Mouse (Mus musculus) embryonic facial prominence, embryonic 13.5 days (tissue): Measurements from ENCODE around the gene Nrbp1. TPM values are rescaled to one million over a fixed set of nuclear protein-coding genes. Genes with fewer than 3 reads are reported as not detected.

Source experiments
- ATAC-seq: fragments of 200-750 bp; cut with Nextera tagmentation; 2 replicates; pipeline ENCODE4 v1.8.0; 2017; ENCODE audit warnings: low read depth; ENCODE audit not compliant: insufficient number of reproducible peaks, insufficient read depth, low FRiP score, low TSS enrichment
- H3K27ac ChIP-seq: fragments of 300-500 bp; sonication (generic); 2 replicates; pipeline ENCODE4 v1.5.1; 2015; ENCODE audit warnings: moderate library complexity, mild to moderate bottlenecking, inconsistent platforms
- H3K27me3 ChIP-seq: fragments of 300-500 bp; sonication (generic); 2 replicates; pipeline ENCODE4 v1.6.1; 2015; ENCODE audit warnings: mild to moderate bottlenecking, inconsistent platforms
- H3K36me3 ChIP-seq: fragments of 300-500 bp; sonication (generic); 2 replicates; pipeline ENCODE4 v1.6.1; 2015; ENCODE audit warnings: mild to moderate bottlenecking, inconsistent platforms
- H3K4me1 ChIP-seq: fragments of 300-500 bp; sonication (generic); 2 replicates; pipeline ENCODE4 v1.6.1; 2015; ENCODE audit warnings: inconsistent platforms
- H3K4me2 ChIP-seq: fragments of 300-500 bp; sonication (generic); 2 replicates; pipeline ENCODE4 v1.6.1; 2015; ENCODE audit warnings: moderate library complexity, mild to moderate bottlenecking, inconsistent platforms
- H3K4me3 ChIP-seq: fragments of 300-500 bp; sonication (generic); 2 replicates; pipeline ENCODE4 v1.5.1; 2015; ENCODE audit warnings: mild to moderate bottlenecking, inconsistent platforms
- H3K9ac ChIP-seq: fragments of 300-500 bp; sonication (generic); 2 replicates; pipeline ENCODE4 v1.6.1; 2015; ENCODE audit warnings: mild to moderate bottlenecking, inconsistent platforms
- H3K9me3 ChIP-seq: fragments of 300-500 bp; sonication (generic); 2 replicates; pipeline ENCODE4 v1.6.1; 2016; ENCODE audit warnings: inconsistent platforms
- WGBS: fragments of 180-500 bp; shearing (Covaris S2); methylation state at CpG from one replicate; pipeline ENCODE4 v1.1.7; 2015; ENCODE audit warnings: mixed read lengths; 5-methylcytosine and 5-hydroxymethylcytosine counted together
- polyA plus RNA-seq: library from polyadenylated mRNA; unstranded; fragments of >200 nt; fragmentation: Nextera tagmentation; extraction: Ambion mirVana; gene quantifications from 2 replicates; pipeline ENCODE4 v1.2.1, GENCODE M21; 2015

Nrbp1 gene
- polyA plus RNA-seq, 1 experiment from 2014 or later = 161 TPM

GRCm38 (mm10) chr5:31252151-31252550 lies 11.5 kb downstream of the Nrbp1 start:
- 59% methylated on average over 10 of the region's 10 CpGs for WGBS
- Histone ChIP-seq H3K36me3 (peaks cover 90% of the 10 kb centered on the region), H3K4me3 (peak overlapping the region; percentile 35), H3K9ac (peak overlapping the region; percentile 67), H3K4me2 (peak overlapping the region; percentile 51), H3K4me1 (peaks cover 35% of the 10 kb centered on the region), H3K27me3 (no peaks in the 10 kb centered on the region), H3K9me3 (no peaks in the 10 kb centered on the region), H3K27ac (peak overlapping the region; percentile 84)
- ATAC-seq = no peak

DNA sequence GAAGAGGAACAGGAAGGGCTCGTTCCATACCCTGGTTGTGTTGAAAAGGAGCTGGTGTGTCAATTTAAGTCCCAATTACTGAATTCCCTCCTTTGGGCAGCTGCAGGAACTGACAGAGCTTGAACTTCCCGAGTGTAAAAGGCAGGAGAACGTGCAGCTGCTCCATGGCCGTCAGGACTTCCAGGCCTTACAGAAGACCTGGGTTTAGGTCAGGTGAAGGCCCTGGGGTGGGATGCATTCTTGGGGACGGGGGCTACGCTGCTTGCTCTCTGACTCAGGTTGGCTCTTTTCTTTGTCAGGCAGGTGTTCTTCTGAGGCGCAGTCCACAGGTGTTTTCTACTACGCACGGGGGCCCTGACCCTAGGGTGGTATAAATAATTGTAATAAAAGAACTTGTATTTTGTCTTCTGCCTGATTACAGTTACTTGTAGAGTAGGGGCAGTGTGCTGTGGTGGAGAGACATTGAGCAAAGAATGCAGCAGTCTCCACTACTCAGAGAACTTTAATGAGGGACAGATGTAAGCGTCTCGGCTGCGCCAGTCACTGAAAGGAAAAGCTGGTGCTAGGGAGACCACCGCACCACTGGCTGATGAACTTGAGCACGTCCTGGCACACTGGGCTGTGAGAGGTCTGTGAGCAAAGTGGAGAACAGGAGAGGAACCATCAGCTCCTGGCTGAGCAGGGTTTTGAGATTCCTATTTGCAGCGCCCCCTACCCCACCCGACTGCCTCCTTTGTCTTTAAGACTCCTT lies 12.3 kb downstream of the Nrbp1 start:
- H3K4me1 ChIP-seq = peaks cover 35% of the 10 kb centered on the region
- peak; percentile 28; the same call in 1 of the 2 replicates for ATAC-seq
- 0 out of 2 replicates have a peak overlapping the region, but pooled peaks have one; percentile 32 for H3K9ac ChIP-seq
- H3K4me3 ChIP-seq = no peak overlapping the region
- H3K36me3 ChIP-seq = peaks cover 87% of the 10 kb centered on the region
- no peaks in the 10 kb centered on the region for H3K27me3 ChIP-seq
- 36% methylated on average over 16 of the region's 16 CpGs for WGBS
- peak overlapping the region; percentile 51 for H3K4me2 ChIP-seq
- no peaks in the 10 kb centered on the region for H3K9me3 ChIP-seq
- H3K27ac ChIP-seq = peak overlapping the region; percentile 84

GRCm38 (mm10) chr5:31253806-31254205 lies 13.1 kb downstream of the Nrbp1 start:
- Histone ChIP-seq H3K4me1 (peaks cover 35% of the 10 kb centered on the region), H3K4me3 (no peak overlapping the region), H3K27ac (peak overlapping the region; percentile 84), H3K4me2 (no peak overlapping the region), H3K9me3 (no peaks in the 10 kb centered on the region), H3K9ac (peak overlapping the region; percentile 32; the same call in 1 of the 2 replicates), H3K36me3 (peaks cover 86% of the 10 kb centered on the region), H3K27me3 (no peaks in the 10 kb centered on the region)
- WGBS = 90% methylated on average over 8 of the region's 8 CpGs
- ATAC-seq = no peak

- Histone ChIP-seq H3K4me2 (no peak overlapping the region), H3K36me3 (peaks cover 87% of the 10 kb centered on the region), H3K27me3 (no peaks in the 10 kb centered on the region), H3K4me3 (no peak overlapping the region), H3K9me3 (no peaks in the 10 kb centered on the region), H3K9ac (no peak overlapping the region), H3K27ac (peak overlapping the region; percentile 84; the same call in 1 of the 2 replicates), H3K4me1 (peaks cover 35% of the 10 kb centered on the region)
- ATAC-seq = no peak
- 84% methylated on average over 7 of the region's 7 CpGs for WGBS
These were observed 13.8 kb downstream of the Nrbp1 start for GRCm38 (mm10) chr5:31254452-31254851.

- Histone ChIP-seq H3K36me3 (peaks cover 87% of the 10 kb centered on the region), H3K9ac (no peak overlapping the region), H3K4me1 (peaks cover 35% of the 10 kb centered on the region), H3K9me3 (no peaks in the 10 kb centered on the region), H3K4me3 (no peak overlapping the region), H3K27ac (no peak overlapping the region), H3K4me2 (no peak overlapping the region), H3K27me3 (no peaks in the 10 kb centered on the region)
- WGBS = 87% methylated on average over 8 of the region's 8 CpGs
- ATAC-seq = no peak
These were observed 14.2 kb downstream of the Nrbp1 start for GRCm38 (mm10) chr5:31254901-31255300.

DNA sequence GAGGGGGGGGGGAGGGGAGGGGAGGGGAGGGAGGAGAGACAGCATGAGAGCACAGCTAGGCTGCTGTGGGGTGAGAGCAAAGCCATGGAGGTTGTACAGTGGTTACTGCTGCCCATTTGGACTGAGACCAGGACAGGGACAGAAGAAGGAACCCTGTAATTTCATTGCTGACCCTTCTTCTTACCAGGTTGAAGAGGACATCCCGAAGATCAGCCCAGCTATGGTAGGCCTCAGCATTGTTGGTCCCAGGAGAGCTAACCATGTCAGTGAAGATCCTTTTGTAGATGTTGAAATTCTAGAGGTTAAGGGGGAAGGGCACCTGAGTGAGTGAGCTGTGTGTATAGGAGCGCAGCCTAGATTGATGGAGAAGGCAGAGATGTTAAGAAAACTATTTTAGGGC lies 14.7 kb downstream of the Nrbp1 start:
- peaks cover 87% of the 10 kb centered on the region for H3K36me3 ChIP-seq
- no peak overlapping the region for H3K9ac ChIP-seq
- peaks cover 34% of the 10 kb centered on the region for H3K4me1 ChIP-seq
- H3K4me2 ChIP-seq = no peak overlapping the region
- WGBS = 90% methylated on average over 2 of the region's 2 CpGs
- H3K27me3 ChIP-seq = no peaks in the 10 kb centered on the region
- no peaks in the 10 kb centered on the region for H3K9me3 ChIP-seq
- no peak overlapping the region for H3K27ac ChIP-seq
- H3K4me3 ChIP-seq = no peak overlapping the region
- ATAC-seq = no peak

DNA sequence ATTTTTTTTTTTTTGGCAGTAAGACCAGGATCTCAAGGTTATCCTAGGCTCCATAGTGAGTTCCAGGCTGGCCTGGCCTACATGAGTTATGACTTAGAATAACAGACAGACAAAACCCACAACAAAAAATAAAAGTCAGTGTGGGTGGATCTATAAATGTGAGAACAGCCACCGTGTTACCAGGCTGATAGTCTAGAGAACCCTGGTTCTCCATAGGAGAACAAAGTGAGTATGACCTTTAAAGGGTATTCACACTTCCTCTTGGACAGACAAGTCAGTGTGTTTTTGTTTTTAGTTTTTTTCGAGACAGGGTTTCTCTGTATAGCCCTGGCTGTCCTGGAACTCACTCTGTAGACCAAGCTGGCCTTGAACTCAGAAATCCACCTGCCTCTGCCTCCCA lies 15.3 kb downstream of the Nrbp1 start:
- Histone ChIP-seq H3K4me2 (no peak overlapping the region), H3K9ac (no peak overlapping the region), H3K27ac (no peak overlapping the region), H3K36me3 (peaks cover 87% of the 10 kb centered on the region), H3K27me3 (no peaks in the 10 kb centered on the region), H3K4me1 (peaks cover 28% of the 10 kb centered on the region), H3K4me3 (no peak overlapping the region), H3K9me3 (no peaks in the 10 kb centered on the region)
- no peak for ATAC-seq
- WGBS = 95% methylated on average over 2 of the region's 2 CpGs

- H3K4me3 ChIP-seq = no peak overlapping the region
- no peaks in the 10 kb centered on the region for H3K27me3 ChIP-seq
- no peak for ATAC-seq
- peaks cover 88% of the 10 kb centered on the region for H3K36me3 ChIP-seq
- no peak overlapping the region for H3K9ac ChIP-seq
- no peaks in the 10 kb centered on the region for H3K9me3 ChIP-seq
- H3K4me1 ChIP-seq = peaks cover 12% of the 10 kb centered on the region
- no peak overlapping the region for H3K27ac ChIP-seq
- no peak overlapping the region for H3K4me2 ChIP-seq
- 87% methylated on average over 11 of the region's 11 CpGs for WGBS
These were observed 17.0 kb downstream of the Nrbp1 start for GRCm38 (mm10) chr5:31257616-31258015.

DNA sequence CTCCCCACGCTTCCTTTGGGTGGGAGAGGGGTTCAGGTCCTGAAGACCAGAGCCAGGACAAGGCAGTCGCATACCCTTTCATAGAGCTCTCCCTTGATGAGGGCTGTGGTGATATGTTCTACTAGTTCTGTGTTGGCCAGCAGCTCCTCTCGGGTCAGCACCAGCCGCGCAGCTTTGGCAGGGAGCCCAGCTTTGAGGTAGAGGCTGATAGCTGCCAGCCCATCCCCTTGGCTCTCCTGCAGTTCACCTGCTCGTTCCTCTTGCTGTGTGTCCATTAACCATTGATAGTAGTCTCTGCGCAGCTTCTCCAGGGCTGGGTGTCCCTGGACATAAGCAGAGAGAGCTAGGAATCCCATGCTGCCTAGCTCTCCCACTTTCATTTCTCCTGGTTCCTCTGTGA lies 25.4 kb downstream of the Nrbp1 start:
- Histone ChIP-seq H3K4me1 (no peaks in the 10 kb centered on the region), H3K36me3 (peaks cover 97% of the 10 kb centered on the region), H3K4me2 (no peak overlapping the region), H3K27me3 (no peaks in the 10 kb centered on the region), H3K9me3 (no peaks in the 10 kb centered on the region), H3K27ac (no peak overlapping the region), H3K9ac (no peak overlapping the region), H3K4me3 (no peak overlapping the region)
- WGBS = 93% methylated on average over 7 of the region's 7 CpGs
- ATAC-seq = no peak

DNA sequence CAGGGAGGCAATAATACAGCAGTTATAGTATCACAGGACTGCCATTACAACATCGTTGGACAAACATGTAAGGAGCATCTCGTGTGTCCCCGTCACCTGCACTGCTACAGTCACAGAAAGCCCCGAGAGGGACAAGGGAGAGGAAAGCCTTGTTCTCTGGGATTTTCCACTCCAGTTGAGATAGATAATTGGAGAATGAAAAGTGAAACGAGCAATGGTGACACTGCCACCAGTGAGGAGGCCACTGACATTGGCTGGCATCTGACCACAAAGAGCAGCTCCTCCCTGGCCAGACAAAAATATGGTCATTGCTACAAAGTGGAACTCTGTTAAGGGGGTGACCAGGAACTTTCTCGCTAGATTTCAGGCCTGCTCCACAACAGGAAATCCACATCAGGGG lies 27.0 kb downstream of the Nrbp1 start:
- ATAC-seq = no peak
- WGBS = 78% methylated on average over 6 of the region's 6 CpGs
- Histone ChIP-seq H3K4me3 (no peak overlapping the region), H3K27me3 (no peaks in the 10 kb centered on the region), H3K9ac (no peak overlapping the region), H3K9me3 (no peaks in the 10 kb centered on the region), H3K27ac (no peak overlapping the region), H3K36me3 (peaks cover 94% of the 10 kb centered on the region), H3K4me1 (no peaks in the 10 kb centered on the region), H3K4me2 (no peak overlapping the region)

- no peak overlapping the region for H3K27ac ChIP-seq
- no peaks in the 10 kb centered on the region for H3K27me3 ChIP-seq
- WGBS = 87% methylated on average over 6 of the region's 6 CpGs
- no peaks in the 10 kb centered on the region for H3K4me1 ChIP-seq
- no peak overlapping the region for H3K9ac ChIP-seq
- ATAC-seq = no peak
- H3K36me3 ChIP-seq = peaks cover 83% of the 10 kb centered on the region
- H3K9me3 ChIP-seq = no peaks in the 10 kb centered on the region
- no peak overlapping the region for H3K4me3 ChIP-seq
- H3K4me2 ChIP-seq = no peak overlapping the region
These were observed 32.4 kb downstream of the Nrbp1 start for GRCm38 (mm10) chr5:31273018-31273417.

- Histone ChIP-seq H3K27ac (no peak overlapping the region), H3K4me3 (no peak overlapping the region), H3K4me1 (no peaks in the 10 kb centered on the region), H3K36me3 (peaks cover 90% of the 10 kb centered on the region), H3K9ac (no peak overlapping the region), H3K27me3 (no peaks in the 10 kb centered on the region), H3K4me2 (no peak overlapping the region), H3K9me3 (no peaks in the 10 kb centered on the region)
- no peak for ATAC-seq
- 85% methylated on average over 20 of the region's 20 CpGs for WGBS
These were observed 38.8 kb downstream of the Nrbp1 start for GRCm38 (mm10) chr5:31279245-31279988.
